Mouse (Mus musculus): ENCODE results near the gene Fgd5. TPM values are rescaled to one million over a fixed set of nuclear protein-coding genes. Genes with fewer than 3 reads are reported as not detected.
"Not testable (repeated sequence)": the region's sequence is repeated elsewhere in the genome, so short reads cannot be mapped to it uniquely, and the experiment has no call there.

Fgd5 gene
- total RNA-seq, 4 experiments from 2014 or later = 6.4 to 8.4 (median 7.4) TPM

DNA sequence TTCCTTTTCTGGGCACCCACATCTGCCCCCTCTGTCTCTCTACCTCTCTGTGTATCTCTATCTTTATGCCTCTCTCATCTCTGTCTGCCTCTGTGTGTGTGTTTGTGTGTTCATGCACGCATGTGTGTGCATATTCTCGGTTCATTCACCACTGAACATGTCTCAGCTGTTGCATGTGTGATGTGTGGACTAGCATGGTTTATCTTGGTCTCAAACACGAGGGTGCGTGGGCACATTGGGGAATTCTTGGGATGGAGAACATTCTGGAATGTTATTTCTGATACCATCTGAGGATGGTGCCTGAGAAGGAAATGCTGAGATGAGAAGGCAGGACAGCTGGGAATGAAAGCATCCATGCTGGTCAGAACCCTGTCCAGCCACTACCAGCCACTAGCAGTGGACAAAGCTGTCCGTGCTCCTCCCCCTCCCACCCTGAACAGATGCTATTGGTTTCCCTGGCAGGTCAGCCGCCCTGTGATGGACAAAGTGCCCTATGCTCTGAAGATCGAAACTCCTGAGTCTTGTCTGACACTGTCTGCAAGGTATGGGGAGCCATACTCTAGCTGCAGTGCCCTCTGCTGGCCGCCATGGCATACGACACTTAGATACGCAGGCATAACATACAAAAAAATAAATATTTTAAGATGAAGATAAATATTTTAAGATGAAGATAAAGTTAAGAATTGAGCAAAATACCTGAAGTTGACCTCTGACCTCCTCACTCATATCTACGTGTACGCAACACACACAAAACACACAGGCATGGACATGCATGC lies 87.2 kb downstream of the Fgd5 start:
- DNase-seq (ENCODE audit: low spot score in 2 of 2) = no peak

DNA sequence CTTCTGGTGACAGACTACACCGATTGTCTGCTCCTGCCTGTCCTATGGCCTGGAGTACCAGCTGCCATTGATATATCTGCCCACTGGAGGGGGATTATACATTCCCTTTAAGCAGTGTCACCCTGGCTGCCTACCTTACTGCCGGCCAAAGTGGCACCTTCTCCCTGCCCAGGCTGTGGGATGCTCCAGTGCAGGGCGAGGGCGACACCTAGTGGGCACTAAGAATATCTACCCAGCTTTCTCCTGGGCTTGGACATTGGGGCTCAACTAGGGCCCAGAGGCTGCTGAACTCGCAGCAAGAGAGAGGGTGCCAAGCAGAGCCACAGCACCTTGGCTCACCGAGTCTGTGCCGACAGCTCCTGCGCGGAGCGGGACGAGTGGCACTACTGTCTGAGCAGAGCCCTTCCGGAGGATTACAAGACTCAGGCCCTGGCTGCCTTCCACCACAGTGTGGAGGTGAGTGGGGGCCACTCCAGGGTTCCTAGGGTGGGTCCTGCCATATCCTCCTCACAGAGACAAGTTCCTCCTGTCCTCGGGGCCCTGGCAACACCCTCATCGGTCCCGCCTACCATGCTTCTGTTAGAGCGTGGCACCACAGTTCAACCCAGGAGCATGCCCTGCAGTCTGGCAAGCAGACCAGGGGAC lies 88.6 kb downstream of the Fgd5 start:
- peak; percentile 32 to 47 for DNase-seq (ENCODE audit: low spot score in 2 of 2)

DNA sequence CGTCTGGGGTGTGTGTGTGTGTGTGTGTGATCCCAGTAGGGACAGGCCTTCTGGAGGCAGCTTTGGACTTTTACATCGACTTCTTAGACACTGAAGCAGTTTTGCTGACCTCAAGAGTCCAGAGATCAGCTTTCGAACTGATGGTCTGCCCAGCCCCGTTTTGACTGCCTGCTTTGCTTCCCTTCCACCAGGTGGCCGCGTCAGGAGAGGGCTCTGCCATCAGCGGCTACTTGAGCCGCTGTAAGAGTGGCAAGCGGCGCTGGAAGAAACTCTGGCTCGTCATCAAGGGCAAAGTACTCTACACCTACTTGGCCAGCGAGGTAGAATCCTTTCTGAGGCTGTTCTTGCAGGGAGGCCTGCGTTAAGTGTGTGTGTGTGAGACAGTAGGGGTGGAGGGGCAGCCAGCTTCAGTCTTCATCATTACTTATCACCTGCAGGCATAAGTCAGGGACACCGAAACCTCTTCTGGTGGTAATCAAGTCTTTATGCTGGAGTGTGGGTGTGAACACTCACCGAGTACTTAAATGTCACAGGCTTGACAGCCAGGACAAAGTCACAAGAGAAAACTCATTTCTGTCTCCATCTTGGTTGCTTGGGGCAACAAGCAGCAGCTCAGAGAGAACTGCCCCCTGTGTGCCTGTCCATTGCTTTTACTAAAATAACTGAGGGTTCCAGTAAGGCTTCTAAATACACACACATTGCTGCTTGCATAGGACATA lies 92.6 kb downstream of the Fgd5 start:
- peak; percentile 20 to 46 for DNase-seq (ENCODE audit: low spot score in 2 of 2)

DNA sequence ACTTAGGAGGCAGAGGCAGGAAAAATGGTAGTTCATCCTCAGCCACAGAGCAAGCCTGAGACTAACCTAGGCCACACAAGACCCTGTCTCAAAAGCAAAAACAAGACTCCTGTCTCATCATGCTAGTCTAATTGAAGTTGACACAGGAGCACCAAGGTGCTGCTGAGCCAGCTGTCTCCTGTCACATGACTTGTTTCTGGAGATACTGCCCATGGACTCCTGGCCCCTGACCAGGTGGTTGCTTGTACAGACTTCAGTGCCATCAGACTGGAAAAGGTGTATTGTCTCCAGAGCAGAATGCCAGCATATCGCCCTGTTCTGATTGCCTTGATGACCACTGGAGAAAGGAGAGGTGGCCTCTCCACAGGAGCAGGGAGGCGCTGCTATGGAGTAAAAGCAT lies 102.1 kb downstream of the Fgd5 start:
- DNase-seq (ENCODE audit: low spot score in 2 of 2) = no peak

DNA sequence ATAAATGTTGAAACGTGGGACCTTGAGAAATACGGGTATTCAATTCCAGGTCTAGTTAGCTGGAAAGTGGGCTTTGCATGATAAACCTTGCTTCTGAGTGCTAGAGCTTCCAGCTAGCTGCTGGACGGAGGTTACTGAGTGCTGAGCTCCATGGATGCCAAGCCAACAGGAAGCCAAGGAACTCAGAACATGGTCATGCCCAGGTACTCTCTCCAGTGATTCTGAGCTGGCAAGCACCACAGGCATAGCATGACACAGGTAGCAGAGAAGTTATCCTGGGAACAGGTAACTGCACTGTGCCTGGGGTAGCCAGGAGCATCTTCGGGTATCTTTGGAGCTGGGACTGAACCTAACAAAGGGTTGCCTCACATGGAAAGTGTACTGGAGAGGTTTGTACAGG lies 104.1 kb downstream of the Fgd5 start:
- no peak for DNase-seq (ENCODE audit: low spot score in 2 of 2)

DNA sequence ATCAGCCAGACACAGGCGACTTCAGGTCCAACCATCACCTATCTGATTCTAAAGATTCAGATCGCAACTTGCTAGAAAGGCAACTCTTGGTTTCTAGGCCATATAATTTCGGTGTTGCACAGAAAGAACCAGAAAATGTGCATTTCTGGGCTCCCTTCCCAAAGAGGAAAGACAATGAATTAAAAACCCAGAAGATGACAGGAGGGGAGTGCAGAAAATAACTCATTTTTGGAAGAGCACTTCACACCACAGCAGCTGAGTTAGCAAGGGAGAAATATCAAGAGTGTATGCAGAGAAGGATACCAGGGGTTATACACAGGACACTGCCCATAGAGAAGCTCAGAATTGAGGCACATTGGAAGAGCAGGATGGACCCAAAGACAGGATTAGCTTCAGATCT lies 106.3 kb downstream of the Fgd5 start:
- no peak for DNase-seq (ENCODE audit: low spot score in 2 of 2)

DNA sequence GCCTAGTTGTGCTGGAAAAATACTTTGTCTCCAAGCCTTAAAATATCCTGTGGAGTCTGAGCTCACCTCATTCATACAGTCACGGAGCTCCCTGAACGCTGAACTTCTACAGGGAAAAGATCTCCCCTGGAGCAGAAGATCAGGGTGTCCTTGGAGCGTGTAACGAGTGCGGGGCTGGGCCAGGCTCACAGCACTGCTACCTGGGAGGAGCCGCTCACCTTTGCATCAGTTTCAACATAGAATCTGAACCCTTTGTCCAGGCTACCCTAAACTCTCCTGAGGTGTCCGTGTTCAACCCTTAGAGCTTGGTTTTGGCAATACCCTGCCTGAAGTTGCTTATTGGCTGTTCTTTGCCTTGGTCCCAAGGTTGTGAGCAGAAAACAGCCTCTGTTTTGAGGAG lies 110.5 kb downstream of the Fgd5 start:
- DNase-seq (ENCODE audit: low spot score in 2 of 2) = not testable (repeated sequence)

DNA sequence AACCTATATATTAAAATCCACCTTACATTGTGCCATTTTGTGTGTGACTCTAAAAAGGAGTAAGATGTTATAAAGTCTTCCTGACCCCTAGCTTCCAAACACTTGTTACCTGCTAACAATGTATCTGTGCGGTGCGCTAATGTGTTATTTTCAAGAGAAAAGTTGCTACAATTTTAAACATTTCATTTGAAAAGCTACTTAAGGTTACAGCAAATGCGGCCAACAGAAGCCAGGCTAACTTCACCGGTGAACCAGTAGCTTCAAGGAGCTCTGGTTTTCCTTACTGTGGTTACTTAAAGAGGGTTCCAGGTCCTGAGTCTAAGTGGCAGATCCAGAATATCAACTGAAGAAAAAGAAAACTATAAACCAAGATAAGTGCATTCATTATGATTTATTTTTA lies 111.3 kb downstream of the Fgd5 start:
- no peak for DNase-seq (ENCODE audit: low spot score in 2 of 2)

DNA sequence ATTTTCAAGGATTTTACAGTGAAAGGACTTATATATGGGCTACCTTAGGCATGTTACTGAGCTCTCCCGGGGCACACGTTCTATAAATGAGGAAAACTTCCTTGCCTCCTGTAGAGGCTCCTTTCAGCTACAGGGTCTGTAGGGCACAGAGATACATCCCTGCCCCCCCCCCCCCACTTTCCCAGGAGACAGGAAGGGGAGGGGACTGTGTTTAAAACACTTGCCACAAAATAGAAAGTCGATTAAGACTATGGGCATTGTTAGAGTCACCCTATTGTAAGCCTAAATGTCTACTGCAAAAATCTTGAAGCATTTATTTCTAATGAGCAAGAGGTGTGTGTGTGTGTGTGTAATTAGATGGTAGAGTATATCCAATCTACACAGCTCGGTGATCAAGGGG lies 111.8 kb downstream of the Fgd5 start:
- no peak for DNase-seq (ENCODE audit: low spot score in 2 of 2)

DNA sequence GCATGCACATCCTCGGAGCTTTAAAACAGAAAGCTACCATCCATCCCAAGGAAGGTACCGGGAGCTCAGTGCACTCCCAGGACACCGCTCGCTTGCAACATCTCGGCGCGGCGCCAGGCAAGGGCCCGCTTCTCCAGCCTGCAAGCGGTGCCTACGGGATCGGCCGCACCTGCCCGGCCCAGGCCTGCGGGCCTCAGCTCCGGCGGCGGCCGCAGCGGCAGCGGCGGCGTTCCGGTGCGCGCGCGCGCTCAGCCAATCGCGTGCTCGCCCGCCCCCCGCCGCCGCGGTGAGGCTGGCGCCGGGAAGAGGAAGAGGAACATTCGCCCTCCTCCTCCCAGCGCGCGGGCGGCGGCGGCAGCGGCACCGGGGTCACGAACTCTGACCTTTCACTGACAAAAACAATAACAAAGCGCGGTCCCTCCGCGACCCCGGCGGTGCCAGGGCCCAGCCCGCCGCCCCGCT lies 112.5 kb downstream of the Fgd5 start, which contains the start of gene Nr2c2:
Gene Nr2c2 (plus strand): TSS at position 261 of the 462 bp plus-strand sequence.
- peak; percentile 81 to 85 for DNase-seq (ENCODE audit: low spot score in 2 of 2)

DNA sequence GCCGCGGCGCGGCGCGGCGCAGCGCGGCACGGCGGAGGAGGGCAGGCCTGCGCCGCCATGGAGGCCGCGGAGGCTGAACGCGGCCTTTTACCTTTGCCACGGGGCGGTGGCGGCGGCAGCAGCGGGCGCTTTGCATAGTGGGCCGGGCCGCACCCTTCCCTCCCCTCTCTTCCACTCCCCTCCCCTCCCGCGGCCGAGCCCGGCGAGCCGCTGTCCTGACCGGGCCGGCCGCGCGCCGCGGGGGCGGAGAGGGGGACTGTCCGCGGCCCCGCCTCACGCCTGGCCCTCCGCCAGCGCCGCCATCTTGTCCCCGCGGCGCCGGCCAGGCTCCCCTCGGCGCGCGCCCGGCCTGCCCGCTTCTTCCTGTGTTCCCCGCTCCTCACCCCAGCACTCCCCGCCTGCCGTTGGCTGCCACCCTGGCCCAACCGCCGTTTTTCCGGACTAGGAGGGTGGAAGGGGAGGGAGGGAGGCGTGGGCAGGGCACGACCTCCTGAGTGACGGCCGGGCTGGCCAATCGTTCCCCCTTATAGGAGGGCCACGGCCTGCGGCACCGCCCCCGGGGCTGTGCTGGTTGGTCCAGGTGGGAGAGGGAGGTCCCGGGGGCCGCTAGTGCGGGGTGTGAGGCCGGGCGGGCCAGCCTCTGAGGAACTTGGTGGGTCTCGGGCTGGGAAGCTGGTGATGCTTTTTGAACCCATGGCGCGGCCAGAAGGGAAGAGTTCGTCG lies 113.2 kb downstream of the Fgd5 start:
- peak; percentile 99 to 100 for DNase-seq (ENCODE audit: low spot score in 2 of 2)

DNA sequence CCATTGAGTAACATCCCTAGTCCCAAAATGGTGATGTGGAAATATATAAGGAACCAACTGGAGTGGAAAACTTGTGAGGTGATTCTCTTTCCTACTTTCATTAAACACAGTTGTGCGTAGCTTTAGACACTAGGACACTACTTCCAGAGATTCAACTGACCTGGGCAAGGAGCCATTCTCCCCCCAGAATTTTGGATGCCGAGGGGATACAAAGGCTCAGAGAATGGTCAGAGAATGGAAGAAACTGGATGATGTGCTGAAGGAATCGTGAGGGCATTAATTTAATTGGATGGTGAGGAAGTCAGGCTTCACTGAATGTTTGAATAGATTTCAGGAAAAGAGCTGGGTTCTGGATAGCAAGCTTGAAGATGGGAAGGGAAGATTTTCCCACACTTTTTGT lies 114.1 kb downstream of the Fgd5 start:
- no peak for DNase-seq (ENCODE audit: low spot score in 2 of 2)

DNA sequence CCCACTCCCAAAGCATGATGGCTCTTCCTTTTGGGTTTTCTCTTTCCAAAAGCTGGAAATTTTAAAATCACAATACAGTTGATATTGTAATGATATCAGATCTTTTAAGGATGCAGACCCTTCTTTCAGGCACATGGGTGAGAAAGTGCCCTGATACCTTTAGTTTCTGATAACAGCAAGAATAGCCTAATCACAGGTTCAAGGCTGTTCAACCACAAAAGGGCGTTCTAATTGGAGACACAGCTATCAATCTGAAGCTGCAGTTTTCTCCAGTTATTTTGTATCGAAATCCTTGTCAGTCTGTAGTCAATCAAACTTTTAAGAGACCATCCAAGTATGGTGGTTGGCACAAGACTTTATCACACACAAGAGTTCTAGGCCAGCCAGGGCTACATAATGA lies 115.2 kb downstream of the Fgd5 start:
- no peak for DNase-seq (ENCODE audit: low spot score in 2 of 2)

DNA sequence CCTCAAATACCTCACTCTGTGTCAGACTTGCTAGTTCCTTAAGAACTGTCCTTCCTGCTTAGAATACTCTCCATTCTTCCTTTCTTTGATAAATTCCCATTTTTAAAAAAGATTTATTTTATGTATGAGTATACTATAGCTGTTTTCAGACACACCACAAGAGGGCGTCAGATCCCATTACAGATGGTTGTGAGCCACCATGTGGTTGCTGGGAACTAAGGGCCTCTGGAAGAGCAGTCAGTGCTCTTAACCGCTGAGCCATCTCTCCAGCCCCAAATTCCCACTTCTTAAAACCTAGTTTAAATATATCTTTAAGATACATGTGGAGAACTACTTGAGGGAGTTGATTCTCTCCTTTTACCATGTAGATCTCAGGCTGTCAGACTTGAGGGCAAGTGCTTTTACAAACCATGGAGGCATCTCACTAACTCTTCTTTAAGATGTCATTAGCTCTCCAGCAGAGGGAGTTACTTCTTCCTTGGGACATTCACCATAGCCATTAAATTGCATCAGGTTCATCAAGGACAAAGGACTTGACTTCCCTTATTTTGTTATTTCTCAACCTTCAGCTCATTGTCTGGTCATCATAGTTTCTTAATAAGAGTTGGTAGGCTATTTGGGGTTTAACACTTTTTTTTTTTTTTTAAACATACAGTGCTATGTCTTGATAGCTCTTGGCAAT lies 122.1 kb downstream of the Fgd5 start:
- DNase-seq (ENCODE audit: low spot score in 2 of 2) = no peak

DNA sequence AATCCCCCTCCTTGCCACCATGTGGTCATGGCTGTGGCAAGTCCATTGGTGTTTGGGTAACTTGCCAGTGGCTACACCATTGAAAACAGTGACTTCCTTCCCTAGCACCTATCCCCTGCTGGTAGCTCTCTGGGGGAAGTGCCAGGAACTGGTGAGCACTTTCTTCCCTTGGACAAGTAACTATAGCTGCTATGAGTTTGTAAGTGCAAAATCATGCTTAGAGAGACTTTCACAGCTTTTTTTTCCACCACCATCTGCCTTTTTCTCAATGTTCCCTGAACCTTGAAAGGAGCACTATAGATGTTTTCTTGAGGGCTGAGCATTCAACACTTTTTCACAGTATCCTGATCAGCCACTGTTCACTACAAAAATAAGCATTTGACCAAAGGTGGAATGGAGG lies 145.9 kb downstream of the Fgd5 start:
- no peak for DNase-seq (ENCODE audit: low spot score in 2 of 2)

Other genes with a start within 250 kb of the Fgd5 start
- 1 to 10 TPM in 3 of 4 experiments, under 1 TPM in 1; 0.92 to 2.8 (median 2.2) TPM for gene Grip2, start 151.6 kb upstream of the Fgd5 start, total RNA-seq (2022)
- gene Ccdc174, start 100.8 kb upstream of the Fgd5 start, total RNA-seq (2022) = 10 to 100 TPM in 1 of 4 experiments, 1 to 10 TPM in 3; 6.8 to 10.9 (median 8.7) TPM
- gene 4930590J08Rik, start 76.1 kb upstream of the Fgd5 start, total RNA-seq (2022) = 1 to 10 TPM in 3 of 4 experiments, under 1 TPM in 1; 0.92 to 2.6 (median 2.0) TPM
- gene Nr2c2, start 112.5 kb downstream of the Fgd5 start, total RNA-seq (2022) = 10 to 100 TPM; 20.7 to 26.5 (median 25.0) TPM
- gene Mrps25, start 205.2 kb downstream of the Fgd5 start, total RNA-seq (2022) = 10 to 100 TPM; 30.4 to 36.8 (median 36.1) TPM
- gene Rbsn, start 236.0 kb downstream of the Fgd5 start, total RNA-seq (2022) = 10 to 100 TPM in 3 of 4 experiments, 1 to 10 TPM in 1; 9.5 to 13.4 (median 11.3) TPM

All from gastrocnemius, adult 8-10 months (tissue).